Mouse (Mus musculus): ENCODE measurements around the gene Cd37. TPM values are rescaled to one million over a fixed set of nuclear protein-coding genes. Genes with fewer than 3 reads are reported as not detected.

The Cd37 gene
- polyA plus RNA-seq, 1 experiment from 2014 or later, result 0.60 TPM

GRCm38 (mm10) chr7:45202654-45203053, 36.3 kb downstream of the Cd37 start:
- Histone ChIP-seq H3K9ac (ENCODE audit: low read length) (no peak overlapping the region), H3K4me2 (ENCODE audit: low read depth, low read length, severe bottlenecking) (no peak overlapping the region), H3K9me3 (ENCODE audit: control insufficient read depth, low read length) (no peaks in the 10 kb centered on the region), H3K36me3 (ENCODE audit: control insufficient read depth, insufficient read depth, low read length) (no peaks in the 10 kb centered on the region), H3K27ac (ENCODE audit: low read depth, low read length) (no peak overlapping the region), H3K27me3 (ENCODE audit: control insufficient read depth, insufficient read depth, low read length) (no peaks in the 10 kb centered on the region), H3K4me1 (replicated peaks; ENCODE audit: control insufficient read depth, insufficient read depth, low read length) (0 out of 2 replicates have a peak, but pooled peaks cover 3% of the 10 kb centered on the region), H3K4me3 (ENCODE audit: low read depth, low read length) (no peak overlapping the region)
- ATAC-seq (replicated peaks; ENCODE audit: low FRiP score), result no peak
- no peak for DNase-seq (ENCODE audit: low spot score)
- WGBS, result 58% methylated on average over 10 of the region's 10 CpGs

GRCm38 (mm10) chr7:45198961-45199360, 40.0 kb downstream of the Cd37 start:
- no peak overlapping the region for H3K4me3 ChIP-seq (ENCODE audit: low read depth, low read length)
- H3K36me3 ChIP-seq (ENCODE audit: control insufficient read depth, insufficient read depth, low read length), result no peaks in the 10 kb centered on the region
- 85% methylated on average over 11 of the region's 11 CpGs for WGBS
- no peaks in the 10 kb centered on the region for H3K27me3 ChIP-seq (ENCODE audit: control insufficient read depth, insufficient read depth, low read length)
- DNase-seq (ENCODE audit: low spot score) (no peak), ATAC-seq (replicated peaks; ENCODE audit: low FRiP score) (no peak)
- H3K4me2 ChIP-seq (ENCODE audit: low read depth, low read length, severe bottlenecking), result no peak overlapping the region
- no peaks in the 10 kb centered on the region for H3K9me3 ChIP-seq (ENCODE audit: control insufficient read depth, low read length)
- no peak overlapping the region for H3K9ac ChIP-seq (ENCODE audit: low read length)
- no peak overlapping the region for H3K27ac ChIP-seq (ENCODE audit: low read depth, low read length)
- 0 out of 2 replicates have a peak, but pooled peaks cover 3% of the 10 kb centered on the region for H3K4me1 ChIP-seq (replicated peaks; ENCODE audit: control insufficient read depth, insufficient read depth, low read length)

- H3K9me3 ChIP-seq (ENCODE audit: control insufficient read depth, low read length), result no peaks in the 10 kb centered on the region
- H3K4me3 ChIP-seq (ENCODE audit: low read depth, low read length), result no peak overlapping the region
- 0 out of 2 replicates have a peak, but pooled peaks cover 3% of the 10 kb centered on the region for H3K4me1 ChIP-seq (replicated peaks; ENCODE audit: control insufficient read depth, insufficient read depth, low read length)
- ATAC-seq (replicated peaks; ENCODE audit: low FRiP score) (no peak), DNase-seq (ENCODE audit: low spot score) (peak; percentile 80)
- H3K9ac ChIP-seq (ENCODE audit: low read length), result no peak overlapping the region
- no peaks in the 10 kb centered on the region for H3K36me3 ChIP-seq (ENCODE audit: control insufficient read depth, insufficient read depth, low read length)
- no peak overlapping the region for H3K4me2 ChIP-seq (ENCODE audit: low read depth, low read length, severe bottlenecking)
- 18% methylated on average over 5 of the region's 5 CpGs for WGBS
- H3K27ac ChIP-seq (ENCODE audit: low read depth, low read length), result no peak overlapping the region
- no peaks in the 10 kb centered on the region for H3K27me3 ChIP-seq (ENCODE audit: control insufficient read depth, insufficient read depth, low read length)
Measured at GRCm38 (mm10) chr7:45198435-45198834, 40.5 kb downstream of the Cd37 start.

- DNase-seq (ENCODE audit: low spot score) (no peak), ATAC-seq (replicated peaks; ENCODE audit: low FRiP score) (no peak)
- Histone ChIP-seq H3K4me3 (ENCODE audit: low read depth, low read length) (no peak overlapping the region), H3K27ac (ENCODE audit: low read depth, low read length) (no peak overlapping the region), H3K36me3 (ENCODE audit: control insufficient read depth, insufficient read depth, low read length) (no peaks in the 10 kb centered on the region), H3K27me3 (ENCODE audit: control insufficient read depth, insufficient read depth, low read length) (no peaks in the 10 kb centered on the region), H3K9me3 (ENCODE audit: control insufficient read depth, low read length) (no peaks in the 10 kb centered on the region), H3K4me2 (ENCODE audit: low read depth, low read length, severe bottlenecking) (no peak overlapping the region), H3K4me1 (replicated peaks; ENCODE audit: control insufficient read depth, insufficient read depth, low read length) (peaks cover 3% of the 10 kb centered on the region; the same call in 1 of the 2 replicates), H3K9ac (ENCODE audit: low read length) (no peak overlapping the region)
- WGBS, result 70% methylated on average over 5 of the region's 5 CpGs
Measured at GRCm38 (mm10) chr7:45196994-45197393, 41.9 kb downstream of the Cd37 start.

- DNase-seq (ENCODE audit: low spot score) (no peak), ATAC-seq (replicated peaks; ENCODE audit: low FRiP score) (no peak)
- H3K27ac ChIP-seq (ENCODE audit: low read depth, low read length), result no peak overlapping the region
- no peaks in the 10 kb centered on the region for H3K9me3 ChIP-seq (ENCODE audit: control insufficient read depth, low read length)
- no peaks in the 10 kb centered on the region for H3K27me3 ChIP-seq (ENCODE audit: control insufficient read depth, insufficient read depth, low read length)
- H3K4me2 ChIP-seq (ENCODE audit: low read depth, low read length, severe bottlenecking), result no peak overlapping the region
- H3K9ac ChIP-seq (ENCODE audit: low read length), result no peak overlapping the region
- 89% methylated on average over 4 of the region's 4 CpGs for WGBS
- no peaks in the 10 kb centered on the region for H3K36me3 ChIP-seq (ENCODE audit: control insufficient read depth, insufficient read depth, low read length)
- peaks cover 3% of the 10 kb centered on the region; the same call in 1 of the 2 replicates for H3K4me1 ChIP-seq (replicated peaks; ENCODE audit: control insufficient read depth, insufficient read depth, low read length)
- H3K4me3 ChIP-seq (ENCODE audit: low read depth, low read length), result no peak overlapping the region
Measured at GRCm38 (mm10) chr7:45196176-45196535, 42.8 kb downstream of the Cd37 start.

GRCm38 (mm10) chr7:45195341-45196175, 43.4 kb downstream of the Cd37 start:
- ATAC-seq (replicated peaks; ENCODE audit: low FRiP score), result no peak
- Histone ChIP-seq H3K4me1 (replicated peaks; ENCODE audit: control insufficient read depth, insufficient read depth, low read length) (peaks cover 3% of the 10 kb centered on the region; the same call in 1 of the 2 replicates), H3K27me3 (ENCODE audit: control insufficient read depth, insufficient read depth, low read length) (no peaks in the 10 kb centered on the region), H3K4me3 (ENCODE audit: low read depth, low read length) (no peak overlapping the region), H3K27ac (ENCODE audit: low read depth, low read length) (no peak overlapping the region), H3K4me2 (ENCODE audit: low read depth, low read length, severe bottlenecking) (no peak overlapping the region), H3K9me3 (ENCODE audit: control insufficient read depth, low read length) (no peaks in the 10 kb centered on the region), H3K9ac (ENCODE audit: low read length) (no peak overlapping the region), H3K36me3 (ENCODE audit: control insufficient read depth, insufficient read depth, low read length) (no peaks in the 10 kb centered on the region)
- 62% methylated on average over 13 of the region's 13 CpGs for WGBS
- no peak for DNase-seq (ENCODE audit: low spot score)

- Histone ChIP-seq H3K27ac (ENCODE audit: low read depth, low read length) (no peak overlapping the region), H3K4me3 (ENCODE audit: low read depth, low read length) (no peak overlapping the region)
Measured at GRCm38 (mm10) chr7:45193871-45194785, 44.8 kb downstream of the Cd37 start.

GRCm38 (mm10) chr7:45193406-45193805, 45.5 kb downstream of the Cd37 start:
- H3K4me2 ChIP-seq (ENCODE audit: low read depth, low read length, severe bottlenecking), result no peak overlapping the region
- no peak for ATAC-seq (replicated peaks; ENCODE audit: low FRiP score)
- H3K27me3 ChIP-seq (ENCODE audit: control insufficient read depth, insufficient read depth, low read length), result no peaks in the 10 kb centered on the region
- H3K9ac ChIP-seq (ENCODE audit: low read length), result no peak overlapping the region
- no peak overlapping the region for H3K4me3 ChIP-seq (ENCODE audit: low read depth, low read length)
- H3K4me1 ChIP-seq (replicated peaks; ENCODE audit: control insufficient read depth, insufficient read depth, low read length), result peaks cover 3% of the 10 kb centered on the region; the same call in 1 of the 2 replicates
- no peak overlapping the region for H3K27ac ChIP-seq (ENCODE audit: low read depth, low read length)
- H3K36me3 ChIP-seq (ENCODE audit: control insufficient read depth, insufficient read depth, low read length), result no peaks in the 10 kb centered on the region
- H3K9me3 ChIP-seq (ENCODE audit: control insufficient read depth, low read length), result no peaks in the 10 kb centered on the region
- no peak for DNase-seq (ENCODE audit: low spot score)
- 65% methylated on average over 5 of the region's 5 CpGs for WGBS

More at GRCm38 (mm10) chr7:45193871-45194785, 44.8 kb downstream of the Cd37 start:
- Histone ChIP-seq H3K36me3 (ENCODE audit: control insufficient read depth, insufficient read depth, low read length) (no peaks in the 10 kb centered on the region), H3K9ac (ENCODE audit: low read length) (no peak overlapping the region), H3K9me3 (ENCODE audit: control insufficient read depth, low read length) (no peaks in the 10 kb centered on the region), H3K4me2 (ENCODE audit: low read depth, low read length, severe bottlenecking) (no peak overlapping the region), H3K4me1 (replicated peaks; ENCODE audit: control insufficient read depth, insufficient read depth, low read length) (peaks cover 3% of the 10 kb centered on the region; the same call in 1 of the 2 replicates), H3K27me3 (ENCODE audit: control insufficient read depth, insufficient read depth, low read length) (no peaks in the 10 kb centered on the region)
- WGBS, result 71% methylated on average over 17 of the region's 17 CpGs
- DNase-seq (ENCODE audit: low spot score) (no peak), ATAC-seq (replicated peaks; ENCODE audit: low FRiP score) (no peak)

Measured in forebrain, embryonic 11.5 days (tissue).